Mouse (Mus musculus) hindbrain, embryonic 11.5 days (tissue): ENCODE results near the gene Copa. TPM values are rescaled to one million over a fixed set of nuclear protein-coding genes. Genes with fewer than 3 reads are reported as not detected.

Source experiments
- ATAC-seq: fragments of 200-750 bp; cut with Nextera tagmentation; 2 replicates; pipeline ENCODE4 v1.8.0; 2017; ENCODE audit warnings: mild to moderate bottlenecking, moderate TSS enrichment, moderate library complexity; ENCODE audit not compliant: low FRiP score
- DNase-seq: peaks from one replicate; pipeline ENCODE4 v3.0.0-alpha.2; 2015; ENCODE audit warnings: low spot score
- H3K27ac ChIP-seq: fragments of 300-500 bp; sonication (generic); 2 replicates; pipeline ENCODE4 v1.5.1; 2014; ENCODE audit warnings: mild to moderate bottlenecking, low read depth, low read length
- H3K27me3 ChIP-seq: fragments of 300-500 bp; sonication (generic); 2 replicates; pipeline ENCODE4 v1.6.1; 2014; ENCODE audit warnings: mild to moderate bottlenecking, low read length, moderate library complexity, mixed read lengths; ENCODE audit not compliant: control insufficient read depth, insufficient read depth
- H3K36me3 ChIP-seq: fragments of 300-500 bp; sonication (generic); 2 replicates; pipeline ENCODE4 v1.6.1; 2014; ENCODE audit warnings: mild to moderate bottlenecking, low read length, moderate library complexity, mixed read lengths; ENCODE audit not compliant: control insufficient read depth, insufficient read depth
- H3K4me1 ChIP-seq: fragments of 300-500 bp; sonication (generic); replicated peaks from 2 replicates; pipeline ENCODE4 v1.6.1; 2014; ENCODE audit warnings: low read length, mixed read lengths; ENCODE audit not compliant: control insufficient read depth, insufficient read depth
- H3K4me2 ChIP-seq: fragments of 300-500 bp; sonication (generic); replicated peaks from 2 replicates; pipeline ENCODE4 v1.6.1; 2014; ENCODE audit warnings: mild to moderate bottlenecking, low read depth, low read length
- H3K4me3 ChIP-seq: fragments of 300-500 bp; sonication (generic); 2 replicates; pipeline ENCODE4 v1.5.1; 2014; ENCODE audit warnings: low read depth, low read length
- H3K9ac ChIP-seq: fragments of 300-500 bp; sonication (generic); 2 replicates; pipeline ENCODE4 v1.6.1; 2014; ENCODE audit warnings: low read depth, low read length
- H3K9me3 ChIP-seq: fragments of 300-500 bp; sonication (generic); 2 replicates; pipeline ENCODE4 v1.6.1; 2016; ENCODE audit warnings: low read length; ENCODE audit not compliant: control insufficient read depth
- WGBS: fragments of 180-500 bp; shearing (Covaris S2); extraction: QIAGEN DNeasy Blood & Tissue Kit; methylation state at CpG from one replicate; pipeline ENCODE4 v1.1.7; 2014; 5-methylcytosine and 5-hydroxymethylcytosine counted together
- polyA plus RNA-seq: library from polyadenylated mRNA; unstranded; fragments of >200 nt; fragmentation: Nextera tagmentation; extraction: Ambion mirVana; gene quantifications from 2 replicates; pipeline ENCODE4 v1.2.1, GENCODE M21; 2014

Gene Copa
- polyA plus RNA-seq, 1 experiment from 2014 or later: 154 TPM

- ATAC-seq: no peak
- Histone ChIP-seq H3K36me3 (peaks cover 26% of the 10 kb centered on the region), H3K27me3 (no peaks in the 10 kb centered on the region), H3K4me1 (no peaks in the 10 kb centered on the region), H3K9ac (no peak overlapping the region), H3K4me2 (no peak overlapping the region), H3K4me3 (no peak overlapping the region), H3K27ac (no peak overlapping the region), H3K9me3 (no peaks in the 10 kb centered on the region)
- 81% methylated on average over 6 of the region's 6 CpGs for WGBS
- no peak for DNase-seq
These were observed 12.1 kb upstream of the Copa start for GRCm38 (mm10) chr1:172070227-172070626.

- DNase-seq (no peak), ATAC-seq (peak; percentile 56; the same call in 1 of the 2 replicates)
- Histone ChIP-seq H3K4me1 (no peaks in the 10 kb centered on the region), H3K4me3 (no peak overlapping the region), H3K27me3 (no peaks in the 10 kb centered on the region), H3K27ac (peak overlapping the region; percentile 36; the same call in 1 of the 2 replicates), H3K4me2 (no peak overlapping the region), H3K9ac (no peak overlapping the region), H3K9me3 (no peaks in the 10 kb centered on the region), H3K36me3 (peaks cover 23% of the 10 kb centered on the region)
- 56% methylated on average over 4 of the region's 4 CpGs for WGBS
These were observed 10.8 kb upstream of the Copa start for GRCm38 (mm10) chr1:172071556-172071955.

- Histone ChIP-seq H3K9ac (no peak overlapping the region), H3K36me3 (peaks cover 18% of the 10 kb centered on the region), H3K27me3 (no peaks in the 10 kb centered on the region), H3K4me1 (no peaks in the 10 kb centered on the region), H3K4me2 (no peak overlapping the region), H3K4me3 (no peak overlapping the region), H3K9me3 (no peaks in the 10 kb centered on the region), H3K27ac (no peak overlapping the region; the same call in 1 of the 2 replicates)
- 97% methylated on average over 7 of the region's 7 CpGs for WGBS
- no peak for ATAC-seq
- DNase-seq: no peak
These were observed 9.7 kb upstream of the Copa start for GRCm38 (mm10) chr1:172072604-172073003.

GRCm38 (mm10) chr1:172077981-172078380, 4.3 kb upstream of the Copa start:
- Histone ChIP-seq H3K36me3 (peaks cover 9% of the 10 kb centered on the region; the same call in 1 of the 2 replicates), H3K9me3 (no peaks in the 10 kb centered on the region), H3K27ac (no peak overlapping the region), H3K4me1 (no peaks in the 10 kb centered on the region), H3K4me2 (no peak overlapping the region), H3K4me3 (no peak overlapping the region), H3K27me3 (no peaks in the 10 kb centered on the region), H3K9ac (no peak overlapping the region)
- DNase-seq (no peak), ATAC-seq (no peak)
- 80% methylated on average over 5 of the region's 5 CpGs for WGBS

- DNase-seq (no peak), ATAC-seq (peak; percentile 82; the same call in 1 of the 2 replicates)
- WGBS: 2% methylated on average over 24 of the region's 24 CpGs
- no peaks in the 10 kb centered on the region for H3K4me1 ChIP-seq
- H3K27me3 ChIP-seq: no peaks in the 10 kb centered on the region
- peak overlapping the region; percentile 56 for H3K4me2 ChIP-seq
- peak overlapping the region; percentile 83; the same call in 1 of the 2 replicates for H3K27ac ChIP-seq
- peaks cover 3% of the 10 kb centered on the region; the same call in 1 of the 2 replicates for H3K36me3 ChIP-seq
- H3K9ac ChIP-seq: peak overlapping the region; percentile 92
- peak overlapping the region; percentile 77 for H3K4me3 ChIP-seq
- H3K9me3 ChIP-seq: no peaks in the 10 kb centered on the region
These were observed 643 bp downstream of the Copa start for GRCm38 (mm10) chr1:172082899-172083445.

GRCm38 (mm10) chr1:172093522-172093921, 11.2 kb downstream of the Copa start:
- DNase-seq: no peak
- H3K9ac ChIP-seq: no peak overlapping the region
- no peak overlapping the region for H3K4me3 ChIP-seq
- no peaks in the 10 kb centered on the region for H3K36me3 ChIP-seq
- no peak overlapping the region for H3K27ac ChIP-seq
- no peak overlapping the region for H3K4me2 ChIP-seq
- no peaks in the 10 kb centered on the region for H3K4me1 ChIP-seq
- 78% methylated on average over 3 of the region's 3 CpGs for WGBS
- H3K27me3 ChIP-seq: no peaks in the 10 kb centered on the region
- no peaks in the 10 kb centered on the region for H3K9me3 ChIP-seq
- no peak for ATAC-seq

- Histone ChIP-seq H3K4me1 (no peaks in the 10 kb centered on the region), H3K27me3 (no peaks in the 10 kb centered on the region), H3K4me3 (no peak overlapping the region), H3K9me3 (no peaks in the 10 kb centered on the region), H3K9ac (no peak overlapping the region), H3K4me2 (no peak overlapping the region), H3K27ac (no peak overlapping the region), H3K36me3 (0 out of 2 replicates have a peak, but pooled peaks cover 2% of the 10 kb centered on the region)
- DNase-seq: no peak
- no peak for ATAC-seq
These were observed 12.0 kb downstream of the Copa start for GRCm38 (mm10) chr1:172094295-172094694.

GRCm38 (mm10) chr1:172095202-172095601, 12.9 kb downstream of the Copa start:
- no peak for DNase-seq
- no peaks in the 10 kb centered on the region for H3K27me3 ChIP-seq
- no peak overlapping the region for H3K9ac ChIP-seq
- no peak overlapping the region for H3K4me2 ChIP-seq
- WGBS: 46% methylated on average over 6 of the region's 6 CpGs
- ATAC-seq: peak; percentile 30; the same call in 1 of the 2 replicates
- 0 out of 2 replicates have a peak overlapping the region, but pooled peaks have one; percentile 24 for H3K27ac ChIP-seq
- no peaks in the 10 kb centered on the region for H3K4me1 ChIP-seq
- H3K9me3 ChIP-seq: no peaks in the 10 kb centered on the region
- H3K4me3 ChIP-seq: no peak overlapping the region
- peaks cover 6% of the 10 kb centered on the region; the same call in 1 of the 2 replicates for H3K36me3 ChIP-seq

GRCm38 (mm10) chr1:172099325-172100033, 17.1 kb downstream of the Copa start:
- no peaks in the 10 kb centered on the region for H3K27me3 ChIP-seq
- no peak overlapping the region for H3K9ac ChIP-seq
- H3K4me3 ChIP-seq: no peak overlapping the region
- DNase-seq: no peak
- 89% methylated on average over 6 of the region's 6 CpGs for WGBS
- H3K9me3 ChIP-seq: no peaks in the 10 kb centered on the region
- H3K4me2 ChIP-seq: no peak overlapping the region
- no peak for ATAC-seq
- H3K27ac ChIP-seq: no peak overlapping the region
- H3K4me1 ChIP-seq: no peaks in the 10 kb centered on the region
- peaks cover 13% of the 10 kb centered on the region; the same call in 1 of the 2 replicates for H3K36me3 ChIP-seq
